Mouse (Mus musculus) urinary bladder, postnatal 0 days (tissue): ENCODE results near the gene Gstz1. TPM values are rescaled to one million over a fixed set of nuclear protein-coding genes. Genes with fewer than 3 reads are reported as not detected.

Experiments
- polyA plus RNA-seq: library from polyadenylated mRNA; unstranded; fragments of >200 nt; fragmentation: Nextera tagmentation; extraction: Ambion mirVana; gene quantifications from 2 replicates; pipeline ENCODE4 v1.2.1, GENCODE M21; 2015

Gene Gstz1
- polyA plus RNA-seq = 26.6 and 27.0 TPM in 2 replicates

DNA sequence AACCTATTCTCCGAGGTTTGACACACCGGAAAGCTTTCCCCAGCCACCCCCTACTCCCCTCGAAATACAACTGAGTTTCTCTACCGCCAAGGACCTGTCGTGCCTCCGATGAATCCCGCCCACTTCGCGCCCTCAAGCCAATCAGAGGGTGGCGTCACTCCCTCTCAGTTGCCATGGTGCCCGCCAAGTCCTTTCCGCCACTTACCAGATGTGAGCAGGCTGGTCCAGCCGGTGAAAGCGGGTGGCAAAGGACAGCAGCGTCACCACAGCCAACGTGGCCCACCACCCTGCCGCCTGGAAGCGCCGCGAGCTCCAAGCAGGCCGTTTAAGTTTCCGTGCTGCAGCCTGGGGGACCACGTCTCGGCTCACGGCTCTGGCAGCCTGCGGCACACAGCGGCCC, at the start of gene Gstz1:
Gstz1 (plus strand) TSS at position 200 of the 400 bp plus-strand sequence.

DNA sequence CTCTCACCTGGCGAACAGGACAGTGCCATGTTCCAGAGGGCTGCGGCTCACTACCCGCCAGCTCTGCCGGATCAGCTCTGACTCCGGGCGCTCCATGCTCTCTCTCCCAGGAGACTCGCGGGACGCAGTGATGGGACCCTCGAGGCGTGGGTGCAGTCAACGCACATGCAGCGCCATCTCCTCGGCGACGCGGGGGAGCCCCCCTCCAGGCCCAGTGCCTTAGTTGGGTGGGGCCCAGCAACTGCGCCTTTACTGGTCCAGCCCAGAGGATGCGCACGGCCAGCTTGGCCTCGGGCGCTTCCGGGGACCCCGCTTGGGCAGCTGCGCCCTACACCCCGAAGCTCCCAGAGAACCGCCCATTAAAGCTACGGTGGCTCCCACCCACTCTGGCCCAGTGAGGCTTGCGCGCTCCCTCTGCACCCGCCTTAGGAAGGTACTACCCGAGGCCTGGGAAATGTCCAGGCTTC, 44.8 kb upstream of the Gstz1 start, which contains the start of gene Ngb:
Ngb (minus strand) TSS at position 375 of the 467 bp plus-strand sequence.

GRCm38 (mm10) chr12:87147395-87148089, 577 bp downstream of the Gstz1 start, which contains the start of gene Pomt2:
Gene Pomt2, minus strand, starts transcription at chr12:87147968.

DNA sequence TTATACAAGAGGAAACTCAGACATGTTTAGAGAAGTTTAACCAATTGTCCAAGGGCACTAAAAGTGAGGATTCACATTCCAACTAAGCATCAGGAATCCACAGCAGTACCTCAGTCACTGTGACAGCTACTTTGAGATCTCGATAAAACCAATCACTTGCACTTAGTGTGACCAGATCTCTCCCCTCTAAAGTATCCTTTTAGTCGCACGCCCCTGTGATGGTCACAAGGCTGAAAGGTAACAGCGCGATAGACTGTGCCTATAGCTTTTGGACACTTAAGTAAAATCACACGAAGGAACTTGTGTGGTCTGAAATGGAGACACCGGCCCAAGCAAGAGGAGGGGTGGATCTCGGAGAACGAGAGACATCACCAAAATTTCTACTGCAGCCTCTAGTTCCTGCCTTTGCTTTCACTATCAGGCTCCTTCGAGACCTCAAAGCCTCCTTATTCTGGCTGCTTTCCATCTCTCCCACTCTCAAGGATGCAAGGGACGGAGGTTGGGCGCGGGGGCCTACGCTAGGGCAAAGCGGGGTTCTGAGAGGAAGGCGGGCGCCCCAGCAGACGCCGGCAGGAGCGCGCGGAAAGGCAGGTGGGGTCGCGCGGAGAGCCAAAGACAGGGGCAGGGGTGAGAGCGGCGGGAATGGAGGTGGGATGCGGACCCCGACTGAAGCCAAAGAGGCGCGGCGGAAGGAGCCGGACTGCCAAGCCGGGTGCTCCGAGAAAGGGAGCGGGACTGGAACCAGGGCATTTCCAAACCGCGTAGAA, 52.4 kb downstream of the Gstz1 start, which contains the start of gene Samd15:
Samd15 (plus strand) TSS at position 518 of the 767 bp plus-strand sequence.

DNA sequence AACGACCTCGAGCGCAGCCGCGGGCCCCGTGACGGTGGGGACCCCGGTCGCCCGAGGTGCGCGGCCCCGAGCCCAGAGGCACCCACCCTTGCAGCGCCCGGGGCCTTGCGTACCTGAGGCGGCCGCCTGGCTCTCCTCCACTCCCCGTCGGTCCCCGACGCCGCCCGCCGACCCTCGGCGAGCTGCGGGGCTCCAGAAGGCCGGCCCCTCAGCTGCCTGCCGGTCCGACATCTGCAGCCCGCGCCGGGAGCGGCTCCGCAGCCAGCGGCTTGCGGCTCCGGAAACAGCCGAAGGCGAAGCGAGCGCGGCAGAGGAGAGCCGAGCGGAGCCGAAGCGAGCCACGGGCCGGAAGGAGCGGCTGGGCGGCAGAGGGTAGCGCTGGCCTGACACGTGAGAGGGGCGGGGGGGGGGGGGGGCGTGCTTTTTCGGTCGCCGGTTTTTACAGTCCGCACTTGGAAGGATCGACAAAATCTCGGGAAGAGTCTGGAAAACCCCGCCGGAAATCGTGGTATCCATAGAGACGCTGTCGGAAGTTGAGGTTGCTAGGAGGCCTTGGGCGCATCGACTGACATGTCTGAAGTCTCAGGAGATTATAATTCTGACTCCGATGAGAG, 53.1 kb downstream of the Gstz1 start, which contains the start of gene Tmed8:
Tmed8 (minus strand) TSS at position 482 of the 614 bp plus-strand sequence.

Other genes with a start within 250 kb of the Gstz1 start
- 16.0 and 17.0 TPM in 2 replicates for gene Cipc, start 200.1 kb upstream of the Gstz1 start, polyA plus RNA-seq
- not detected in 2 replicates for gene Zdhhc22, start 156.7 kb upstream of the Gstz1 start, polyA plus RNA-seq
- gene Tmem63c, start 125.8 kb upstream of the Gstz1 start, polyA plus RNA-seq = not detected in 2 replicates
- 6.4 and 6.7 TPM in 2 replicates for gene Ngb, start 44.6 kb upstream of the Gstz1 start, polyA plus RNA-seq
- 7.4 and 10.0 TPM in 2 replicates for gene Pomt2, start 803 bp downstream of the Gstz1 start, polyA plus RNA-seq
- gene Samd15, start 52.6 kb downstream of the Gstz1 start, polyA plus RNA-seq = 0.59 and 1.0 TPM in 2 replicates
- 1.4 TPM in 2 replicates for gene Tmed8, start 53.3 kb downstream of the Gstz1 start, polyA plus RNA-seq
- gene Noxred1, start 91.6 kb downstream of the Gstz1 start, polyA plus RNA-seq = not detected in 2 replicates
- 18.4 and 19.1 TPM in 2 replicates for gene Vipas39, start 119.1 kb downstream of the Gstz1 start, polyA plus RNA-seq
- gene Ahsa1, start 119.3 kb downstream of the Gstz1 start, polyA plus RNA-seq = 123 and 128 TPM in 2 replicates
- 0.13 and 0.31 TPM in 2 replicates for gene Ism2, start 152.5 kb downstream of the Gstz1 start, polyA plus RNA-seq
- gene Sptlc2, start 241.2 kb downstream of the Gstz1 start, polyA plus RNA-seq = 97.7 and 114 TPM in 2 replicates